Mouse (Mus musculus) splenic B cell, adult 2 months (primary cell): ENCODE data around the gene Uvssa.

Experiments used
- DNase-seq: peaks from one replicate; pipeline ENCODE4 v3.0.0-alpha.2; 2011; ENCODE audit warnings: low read depth, low spot score
- H3K27me3 ChIP-seq: 2 replicates; pipeline ENCODE4 v1.6.1; 2012; ENCODE audit warnings: mild to moderate bottlenecking, low read length, moderate library complexity, mixed read lengths; ENCODE audit not compliant: control insufficient read depth, poor library complexity, insufficient read depth, severe bottlenecking
- H3K36me3 ChIP-seq: 2 replicates; pipeline ENCODE4 v1.6.1; 2012; ENCODE audit warnings: mild to moderate bottlenecking, low read length, moderate library complexity, mixed read lengths; ENCODE audit not compliant: control insufficient read depth, poor library complexity, insufficient read depth, severe bottlenecking

Uvssa gene

GRCm38 (mm10) chr5:33443794-33444193, 65.4 kb downstream of the Uvssa start:
- DNase-seq: no peak
- no peaks in the 10 kb centered on the region for H3K36me3 ChIP-seq

GRCm38 (mm10) chr5:33455737-33456136, 77.4 kb downstream of the Uvssa start:
- DNase-seq: no peak
- Histone ChIP-seq H3K27me3 (no peaks in the 10 kb centered on the region), H3K36me3 (no peaks in the 10 kb centered on the region)

More at GRCm38 (mm10) chr5:33443794-33444193, 65.4 kb downstream of the Uvssa start:
- H3K27me3 ChIP-seq: no peaks in the 10 kb centered on the region

- H3K36me3 ChIP-seq: no peaks in the 10 kb centered on the region
- no peak for DNase-seq
- H3K27me3 ChIP-seq: no peaks in the 10 kb centered on the region
These were observed 79.8 kb downstream of the Uvssa start for GRCm38 (mm10) chr5:33458132-33458622.

GRCm38 (mm10) chr5:33459111-33459510, 80.8 kb downstream of the Uvssa start:
- H3K36me3 ChIP-seq: no peaks in the 10 kb centered on the region
- no peaks in the 10 kb centered on the region for H3K27me3 ChIP-seq
- no peak for DNase-seq

GRCm38 (mm10) chr5:33464390-33464789, 86.0 kb downstream of the Uvssa start:
- Histone ChIP-seq H3K27me3 (no peaks in the 10 kb centered on the region), H3K36me3 (no peaks in the 10 kb centered on the region)
- DNase-seq: no peak

- DNase-seq: no peak
- Histone ChIP-seq H3K27me3 (no peaks in the 10 kb centered on the region), H3K36me3 (no peaks in the 10 kb centered on the region)
These were observed 87.1 kb downstream of the Uvssa start for GRCm38 (mm10) chr5:33465464-33465863.
